Mouse (Mus musculus) adrenal gland, postnatal 36 days (tissue): ENCODE results near the gene Nat8f6. TPM values are rescaled to one million over a fixed set of nuclear protein-coding genes. Genes with fewer than 3 reads are reported as not detected.
"Not testable (repeated sequence)": the region's sequence is repeated elsewhere in the genome, so short reads cannot be mapped to it uniquely, and the experiment has no call there.

Experiments used
- DNase-seq, 2 experiments: peaks; one replicate each; pipeline ENCODE4 v3.0.0; 2021; ENCODE audit warnings: mixed read lengths in 1 of 2
- long read RNA-seq, 2 experiments: library from polyadenylated mRNA; stranded (forward); transcript quantifications; one replicate each; pipeline ENCODE4 v2.0.0; 2021; ENCODE audit warnings: borderline sequencing depth in 2 of 2
- total RNA-seq, 2 experiments: library from RNA; stranded (reverse); gene quantifications; 2 replicates each; pipeline ENCODE4 v1.2.3; 2021

The Nat8f6 gene
- 1 to 10 TPM; 1.4 to 2.6 TPM for total RNA-seq
- long read RNA-seq, experiment 1, result 0 reads
- long read RNA-seq, experiment 2, result 0 reads

GRCm38 (mm10) chr6:85820837-85821236 is at the start of gene Nat8f6, which contains the start of gene Nat8f5:
TSS of gene Nat8f6 (minus strand) at chr6:85820954.
TSS of gene Nat8f5 (minus strand) at chr6:85820972.
- no peak for DNase-seq

GRCm38 (mm10) chr6:85869006-85869405 is 48.3 kb upstream of the Nat8f6 start, which contains the start of gene Nat8f2:
TSS of gene Nat8f2 (minus strand) at chr6:85869158.
- not testable (repeated sequence) for DNase-seq

GRCm38 (mm10) chr6:85867726-85868690 is 47.3 kb upstream of the Nat8f6 start:
- peak in 1 of 2 experiments; percentile 34 for DNase-seq

- DNase-seq, result not testable (repeated sequence)
Measured at GRCm38 (mm10) chr6:85866995-85867394, 46.2 kb upstream of the Nat8f6 start.

- DNase-seq, result not testable (repeated sequence)
Measured at GRCm38 (mm10) chr6:85866166-85866565, 45.4 kb upstream of the Nat8f6 start.

GRCm38 (mm10) chr6:85864900-85865639 is 44.3 kb upstream of the Nat8f6 start:
- DNase-seq, result peak; percentile 16 to 45

GRCm38 (mm10) chr6:85863840-85864239 is 43.1 kb upstream of the Nat8f6 start:
- no peak for DNase-seq

- no peak for DNase-seq
Measured at GRCm38 (mm10) chr6:85863136-85863535, 42.4 kb upstream of the Nat8f6 start.

GRCm38 (mm10) chr6:85862565-85862964 is 41.8 kb upstream of the Nat8f6 start:
- DNase-seq, result peak; percentile 81 to 85

- no peak for DNase-seq
Measured at GRCm38 (mm10) chr6:85861247-85861646, 40.5 kb upstream of the Nat8f6 start.

GRCm38 (mm10) chr6:85856194-85856678 is 35.5 kb upstream of the Nat8f6 start:
- DNase-seq, result peak; percentile 91 to 95

GRCm38 (mm10) chr6:85853481-85853880 is 32.7 kb upstream of the Nat8f6 start:
- peak; percentile 16 to 36 for DNase-seq

- DNase-seq, result no peak
Measured at GRCm38 (mm10) chr6:85851062-85851773, 30.5 kb upstream of the Nat8f6 start.

- peak; percentile 28 to 46 for DNase-seq
Measured at GRCm38 (mm10) chr6:85849240-85849639, 28.5 kb upstream of the Nat8f6 start.

GRCm38 (mm10) chr6:85848140-85848539 is 27.4 kb upstream of the Nat8f6 start:
- no peak for DNase-seq

- no peak for DNase-seq
Measured at GRCm38 (mm10) chr6:85846921-85847320, 26.2 kb upstream of the Nat8f6 start.

GRCm38 (mm10) chr6:85843677-85844458 is 23.1 kb upstream of the Nat8f6 start:
- DNase-seq, result not testable (repeated sequence)

- DNase-seq, result no peak
Measured at GRCm38 (mm10) chr6:85839982-85840381, 19.2 kb upstream of the Nat8f6 start.

- DNase-seq, result no peak
Measured at GRCm38 (mm10) chr6:85838674-85839073, 17.9 kb upstream of the Nat8f6 start.

GRCm38 (mm10) chr6:85837307-85837706 is 16.6 kb upstream of the Nat8f6 start:
- peak; percentile 82 to 83 for DNase-seq

GRCm38 (mm10) chr6:85836827-85837226 is 16.1 kb upstream of the Nat8f6 start:
- peak; percentile 86 to 89 for DNase-seq
